Mouse (Mus musculus) ES-Bruce4 (cell line): Measurements from ENCODE around the gene Stk39.

Source experiments
- EP300 ChIP-seq: IDR thresholded peaks from 2 replicates; pipeline ENCODE4 v1.6.1; 2011; ENCODE audit warnings: low read depth, low read length; ENCODE audit not compliant: insufficient read depth
- POLR2A ChIP-seq: IDR thresholded peaks from one replicate; pipeline ENCODE4 v1.8.1; 2011; ENCODE audit warnings: low read length; ENCODE audit not compliant: insufficient read depth

GRCm38 (mm10) chr2:68431024-68431962 is 40.8 kb downstream of the Stk39 start:
- no peak for TF ChIP-seq POLR2A
- no peak for TF ChIP-seq EP300
